Mouse (Mus musculus) hindbrain, postnatal 0 days (tissue): Measurements from ENCODE around the gene Kbtbd7. TPM values are rescaled to one million over a fixed set of nuclear protein-coding genes. Genes with fewer than 3 reads are reported as not detected.
"Not testable (repeated sequence)": the region's sequence is repeated elsewhere in the genome, so short reads cannot be mapped to it uniquely, and the experiment has no call there.

ENCODE experiments used
- ATAC-seq: fragments of 200-750 bp; cut with Nextera tagmentation; 2 replicates; pipeline ENCODE4 v1.8.0; 2017; ENCODE audit warnings: mild to moderate bottlenecking, moderate TSS enrichment, moderate library complexity
- DNase-seq: peaks from one replicate; pipeline ENCODE4 v3.0.0-alpha.2; 2015; ENCODE audit warnings: low spot score
- H3K27ac ChIP-seq: fragments of 300-500 bp; sonication (generic); 2 replicates; pipeline ENCODE4 v1.5.1; 2014; ENCODE audit warnings: mild to moderate bottlenecking
- H3K27me3 ChIP-seq: fragments of 300-500 bp; sonication (generic); 2 replicates; pipeline ENCODE4 v1.6.1; 2014; ENCODE audit warnings: low read length, mixed read lengths; ENCODE audit not compliant: insufficient read depth
- H3K36me3 ChIP-seq: fragments of 300-500 bp; sonication (generic); 2 replicates; pipeline ENCODE4 v1.6.1; 2014; ENCODE audit warnings: low read length, mixed read lengths; ENCODE audit not compliant: insufficient read depth
- H3K4me1 ChIP-seq: fragments of 300-500 bp; sonication (generic); 2 replicates; pipeline ENCODE4 v1.6.1; 2014; ENCODE audit warnings: antibody characterized with exemption, low read length, mixed read lengths; ENCODE audit not compliant: insufficient read depth
- H3K4me2 ChIP-seq: fragments of 300-500 bp; sonication (generic); 2 replicates; pipeline ENCODE4 v1.6.1; 2014; ENCODE audit warnings: low read depth, mild to moderate bottlenecking, low read length, moderate library complexity, mixed read lengths
- H3K4me3 ChIP-seq: fragments of 300-500 bp; sonication (generic); 2 replicates; pipeline ENCODE4 v1.5.1; 2014; ENCODE audit warnings: low read length
- H3K9ac ChIP-seq: fragments of 300-500 bp; sonication (generic); replicated peaks from 2 replicates; pipeline ENCODE4 v1.6.1; 2014; ENCODE audit warnings: mild to moderate bottlenecking, low read length, moderate library complexity, mixed read lengths
- H3K9me3 ChIP-seq: fragments of 300-500 bp; sonication (generic); 2 replicates; pipeline ENCODE4 v1.6.1; 2016; ENCODE audit warnings: low read length, mixed read lengths
- CTCF ChIP-seq: IDR thresholded peaks from 2 replicates; pipeline ENCODE4 v1.5.1; 2016; ENCODE audit warnings: antibody characterized with exemption, control low read depth, low read depth
- WGBS: fragments of 180-500 bp; shearing (Covaris S2); extraction: QIAGEN DNeasy Blood & Tissue Kit; methylation state at CpG from one replicate; pipeline ENCODE4 v1.1.7; 2014; 5-methylcytosine and 5-hydroxymethylcytosine counted together
- polyA plus RNA-seq: library from polyadenylated mRNA; unstranded; fragments of >200 nt; fragmentation: Nextera tagmentation; extraction: Ambion mirVana; gene quantifications from 2 replicates; pipeline ENCODE4 v1.2.1, GENCODE M21; 2015
- total RNA-seq: library from RNA; depleted of rRNA; stranded (reverse); fragments of >200 nt; gene quantifications from 2 replicates; pipeline ENCODE4 v1.2.3, GENCODE M21; 2014

Kbtbd7 gene
- total and polyA plus RNA-seq, 2 experiments from 2014 or later, result 10.2 to 27.0 TPM

GRCm38 (mm10) chr14:79420083-79420685 lies 6.1 kb upstream of the Kbtbd7 start:
- DNase-seq (peak; percentile 54), ATAC-seq (peak; percentile 51; the same call in 1 of the 2 replicates)
- Histone ChIP-seq H3K27me3 (no peaks in the 10 kb centered on the region), H3K9me3 (no peaks in the 10 kb centered on the region), H3K9ac (no peak overlapping the region), H3K4me3 (no peak overlapping the region), H3K4me2 (0 out of 2 replicates have a peak overlapping the region, but pooled peaks have one; percentile 10), H3K36me3 (0 out of 2 replicates have a peak, but pooled peaks cover 8% of the 10 kb centered on the region), H3K4me1 (no peaks in the 10 kb centered on the region), H3K27ac (no peak overlapping the region)
- peak; percentile 38 for TF ChIP-seq CTCF
- WGBS, result 29% methylated on average over 20 of the region's 20 CpGs

- H3K9ac ChIP-seq, result peak overlapping the region; percentile 63
- ATAC-seq, result peak; percentile 39
- H3K27me3 ChIP-seq, H3K9me3 ChIP-seq, H3K36me3 ChIP-seq, H3K4me1 ChIP-seq, DNase-seq: not testable (repeated sequence)
- 71% methylated on average over 7 of the region's 59 CpGs for WGBS
- H3K27ac ChIP-seq, result peak overlapping the region; percentile 85
- peak overlapping the region; percentile 49 for H3K4me3 ChIP-seq
- peak overlapping the region; percentile 55 for H3K4me2 ChIP-seq
Observed at GRCm38 (mm10) chr14:79426730-79427365, 537 bp downstream of the Kbtbd7 start.

DNA sequence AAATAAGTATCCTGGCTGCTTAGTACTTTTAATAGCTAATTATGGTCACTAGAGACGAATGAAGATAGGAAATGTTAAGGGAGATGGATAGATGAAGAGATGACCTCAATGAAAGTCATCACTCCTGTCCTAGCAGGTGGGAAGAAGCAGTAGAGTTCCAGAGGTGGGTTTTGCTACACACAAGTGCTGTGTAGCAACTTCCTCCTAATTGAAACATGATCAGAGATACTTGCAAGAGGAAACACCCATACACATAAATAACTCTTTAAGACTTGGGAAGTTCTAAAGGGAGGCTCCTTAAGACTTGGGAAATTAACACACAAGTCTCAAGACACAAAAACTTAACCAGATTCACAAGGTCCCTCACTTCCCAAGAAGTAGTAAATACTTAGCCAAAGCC lies 7.8 kb downstream of the Kbtbd7 start:
- Histone ChIP-seq H3K4me3 (no peak overlapping the region), H3K4me1 (no peaks in the 10 kb centered on the region), H3K27me3 (no peaks in the 10 kb centered on the region), H3K4me2 (no peak overlapping the region), H3K9ac (no peak overlapping the region), H3K27ac (no peak overlapping the region), H3K36me3 (no peaks in the 10 kb centered on the region), H3K9me3 (no peaks in the 10 kb centered on the region)
- TF ChIP-seq CTCF, result no peak
- ATAC-seq (no peak), DNase-seq (no peak)
- WGBS, result 74% methylated on average over 1 of the region's 1 CpGs

DNA sequence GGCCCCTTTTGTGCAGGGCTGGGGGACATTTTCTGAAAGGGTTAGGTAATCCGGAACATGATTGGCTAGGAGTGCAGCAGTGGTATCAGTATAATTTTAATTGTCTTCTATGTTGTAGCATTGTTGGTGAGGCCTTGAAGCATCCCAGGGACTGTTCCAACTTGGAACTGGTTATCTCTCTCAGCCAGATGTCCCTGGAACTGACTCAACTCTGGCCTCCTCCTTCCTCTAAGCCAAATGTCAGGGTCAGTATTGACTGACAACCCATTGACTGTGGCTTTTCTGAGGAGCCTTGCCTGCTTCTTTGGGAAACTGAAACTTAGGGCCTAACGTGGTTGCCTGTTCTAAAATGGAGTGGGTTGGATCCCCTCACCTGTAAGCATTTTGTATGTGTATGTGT lies 14.3 kb downstream of the Kbtbd7 start:
- 92% methylated on average over 2 of the region's 2 CpGs for whole genome bisulfite sequencing
- H3K4me1 ChIP-seq, result peaks cover 8% of the 10 kb centered on the region
- no peak overlapping the region for H3K4me2 ChIP-seq
- no peak overlapping the region for H3K9ac ChIP-seq
- no peaks in the 10 kb centered on the region for H3K27me3 ChIP-seq
- no peaks in the 10 kb centered on the region for H3K36me3 ChIP-seq
- H3K9me3 ChIP-seq, result no peaks in the 10 kb centered on the region
- no peak for DNase-seq
- ATAC-seq, result no peak
- H3K27ac ChIP-seq, result no peak overlapping the region
- H3K4me3 ChIP-seq, result no peak overlapping the region
- TF ChIP-seq CTCF, result no peak

GRCm38 (mm10) chr14:79441441-79441840 lies 15.1 kb downstream of the Kbtbd7 start:
- H3K4me2 ChIP-seq, result no peak overlapping the region
- no peak for TF ChIP-seq CTCF
- WGBS, result 92% methylated on average over 5 of the region's 5 CpGs
- H3K4me1 ChIP-seq, result peaks cover 8% of the 10 kb centered on the region
- no peaks in the 10 kb centered on the region for H3K27me3 ChIP-seq
- ATAC-seq, result no peak
- no peaks in the 10 kb centered on the region for H3K36me3 ChIP-seq
- H3K9ac ChIP-seq, result no peak overlapping the region
- H3K9me3 ChIP-seq, result no peaks in the 10 kb centered on the region
- DNase-seq, result no peak
- H3K4me3 ChIP-seq, result no peak overlapping the region
- no peak overlapping the region for H3K27ac ChIP-seq

- Histone ChIP-seq H3K36me3 (no peaks in the 10 kb centered on the region), H3K9me3 (no peaks in the 10 kb centered on the region), H3K27ac (peak overlapping the region; percentile 84; the same call in 1 of the 2 replicates), H3K4me1 (peaks cover 8% of the 10 kb centered on the region), H3K4me2 (peak overlapping the region; percentile 59), H3K9ac (no peak overlapping the region; the same call in 1 of the 2 replicates), H3K4me3 (peak overlapping the region; percentile 21; the same call in 1 of the 2 replicates), H3K27me3 (no peaks in the 10 kb centered on the region)
- ATAC-seq (peak; percentile 24; the same call in 1 of the 2 replicates), DNase-seq (no peak)
- 58% methylated on average over 9 of the region's 9 CpGs for WGBS
- no peak for TF ChIP-seq CTCF
Observed at GRCm38 (mm10) chr14:79444601-79445000, 18.3 kb downstream of the Kbtbd7 start.
